Mouse (Mus musculus) erythroblast, embryonic 14.5 days (primary cell): ENCODE measurements around the gene Gm9833.

Experiments
- GATA1 ChIP-seq: IDR thresholded peaks from 2 replicates; pipeline ENCODE4 v1.6.1; 2012; ENCODE audit warnings: low read length, inconsistent platforms, mixed read lengths
- TAL1 ChIP-seq: IDR thresholded peaks from 3 replicates; pipeline ENCODE4 v1.6.1; 2012; ENCODE audit warnings: low read length, inconsistent platforms, mixed read lengths

GRCm38 (mm10) chr3:10127505-10127904 is 39.6 kb downstream of the Gm9833 start:
- TF ChIP-seq GATA1 (no peak), TAL1 (no peak)
